Mouse (Mus musculus) lung, postnatal 0 days (tissue): ENCODE results near the gene Hist1h2bb. TPM values are rescaled to one million over a fixed set of nuclear protein-coding genes. Genes with fewer than 3 reads are reported as not detected.
"Not testable (repeated sequence)": the region's sequence is repeated elsewhere in the genome, so short reads cannot be mapped to it uniquely, and the experiment has no call there.

Experiments used
- ATAC-seq: fragments of 200-750 bp; cut with Nextera tagmentation; 2 replicates; pipeline ENCODE4 v1.8.0; 2017; ENCODE audit warnings: moderate library complexity
- DNase-seq: peaks from one replicate; pipeline ENCODE4 v3.0.0-alpha.2; 2016; ENCODE audit warnings: low spot score
- H3K27ac ChIP-seq: fragments of 300-500 bp; sonication (generic); 2 replicates; pipeline ENCODE4 v1.5.1; 2014; ENCODE audit warnings: antibody characterized with exemption, mild to moderate bottlenecking, low read length, mixed read lengths
- H3K27me3 ChIP-seq: fragments of 300-500 bp; sonication (generic); replicated peaks from 2 replicates; pipeline ENCODE4 v1.6.1; 2014; ENCODE audit warnings: low read length, mixed read lengths; ENCODE audit not compliant: insufficient read depth
- H3K36me3 ChIP-seq: fragments of 300-500 bp; sonication (generic); 2 replicates; pipeline ENCODE4 v1.6.1; 2014; ENCODE audit warnings: low read length, mixed read lengths; ENCODE audit not compliant: insufficient read depth
- H3K4me1 ChIP-seq: fragments of 300-500 bp; sonication (generic); 2 replicates; pipeline ENCODE4 v1.6.1; 2014; ENCODE audit warnings: antibody characterized with exemption, low read depth, low read length, mixed read lengths; ENCODE audit not compliant: insufficient read depth
- H3K4me2 ChIP-seq: fragments of 300-500 bp; sonication (generic); replicated peaks from 2 replicates; pipeline ENCODE4 v1.6.1; 2014; ENCODE audit warnings: low read depth, mild to moderate bottlenecking, low read length, moderate library complexity, mixed read lengths
- H3K4me3 ChIP-seq: fragments of 300-500 bp; sonication (generic); 2 replicates; pipeline ENCODE4 v1.5.1; 2014; ENCODE audit warnings: low read depth, low read length
- H3K9ac ChIP-seq: fragments of 300-500 bp; sonication (generic); replicated peaks from 2 replicates; pipeline ENCODE4 v1.6.1; 2014; ENCODE audit warnings: low read depth, mild to moderate bottlenecking
- H3K9me3 ChIP-seq: fragments of 300-500 bp; sonication (generic); 2 replicates; pipeline ENCODE4 v1.6.1; 2016; ENCODE audit warnings: low read length, mixed read lengths
- CTCF ChIP-seq: IDR thresholded peaks from 2 replicates; pipeline ENCODE4 v1.5.1; 2016; ENCODE audit warnings: antibody characterized with exemption, mild to moderate bottlenecking
- EP300 ChIP-seq: IDR thresholded peaks from 2 replicates; pipeline ENCODE4 v1.6.1; 2016; ENCODE audit warnings: antibody characterized with exemption, mild to moderate bottlenecking, control low read depth
- WGBS: fragments of 180-500 bp; shearing (Covaris S2); extraction: QIAGEN DNeasy Blood & Tissue Kit; methylation state at CpG from one replicate; pipeline ENCODE4 v1.1.7; 2014; 5-methylcytosine and 5-hydroxymethylcytosine counted together
- polyA plus RNA-seq: library from polyadenylated mRNA; unstranded; fragments of >200 nt; fragmentation: Nextera tagmentation; extraction: Ambion mirVana; gene quantifications from 2 replicates; pipeline ENCODE4 v1.2.1, GENCODE M21; 2015

Gene Hist1h2bb
- polyA plus RNA-seq, 1 experiment from 2014 or later: 0.99 TPM

DNA sequence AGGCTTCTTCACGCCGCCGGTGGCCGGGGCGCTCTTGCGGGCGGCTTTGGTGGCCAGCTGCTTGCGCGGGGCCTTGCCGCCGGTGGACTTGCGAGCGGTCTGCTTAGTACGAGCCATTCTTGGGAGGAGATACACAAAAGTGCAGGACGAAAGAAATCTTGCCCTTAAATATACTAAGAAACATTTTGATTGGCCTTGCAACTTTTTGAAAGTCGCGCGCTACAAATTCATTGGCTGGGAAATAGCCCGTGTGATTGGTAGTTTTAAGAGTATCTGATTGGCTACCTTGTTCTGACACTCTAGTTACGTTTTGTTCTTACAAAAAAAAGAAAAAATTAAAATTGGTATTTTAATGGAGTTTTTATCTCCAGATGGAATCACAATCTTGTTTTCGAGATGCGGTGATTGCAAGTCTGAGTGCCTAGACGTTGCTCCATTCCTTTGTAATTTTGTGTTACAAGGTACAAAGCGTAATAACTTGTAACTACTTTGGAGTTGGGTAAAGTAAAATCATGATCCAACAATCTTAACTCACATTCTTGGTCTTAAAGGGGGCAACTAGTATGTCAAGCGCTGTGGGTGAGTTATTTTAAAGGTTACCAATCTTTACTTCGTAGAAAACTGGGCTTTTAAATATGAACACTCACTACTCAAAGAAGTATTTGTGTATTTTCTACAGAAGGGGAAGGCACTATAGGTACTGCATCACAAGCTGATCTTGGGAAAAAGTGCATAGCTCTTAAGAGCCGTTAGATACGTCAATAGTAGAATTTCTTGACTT is 963 bp upstream of the Hist1h2bb start, which contains the start of gene Hist1h3c:
Hist1h3c (minus strand) TSS at position 222 of the 781 bp plus-strand sequence.
- WGBS: under 1% methylated on average over 22 of the region's 28 CpGs
- Histone ChIP-seq H3K4me2 (peak within 1 kb of the TSS; percentile 55), H3K36me3 (no peaks in the 10 kb centered on the region), H3K27me3 (no peaks in the 10 kb centered on the region), H3K4me3 (peak within 1 kb of the TSS; percentile 20), H3K4me1 (no peaks in the 10 kb centered on the region; the same call in 1 of the 2 replicates), H3K9ac (no peak within 1 kb of the TSS), H3K9me3 (no peaks in the 10 kb centered on the region), H3K27ac (peak within 1 kb of the TSS; percentile 91)
- TF ChIP-seq CTCF: no peak
- peak; percentile 32; the same call in 1 of the 2 replicates for TF ChIP-seq EP300
- peak; percentile 59 for ATAC-seq
- peak; percentile 97 for DNase-seq

- no peaks in the 10 kb centered on the region for H3K36me3 ChIP-seq
- peak overlapping the region; percentile 20; the same call in 1 of the 2 replicates for H3K4me3 ChIP-seq
- DNase-seq (no peak), ATAC-seq (peak; percentile 8)
- 4% methylated on average over 9 of the region's 13 CpGs for WGBS
- H3K27ac ChIP-seq: peak overlapping the region; percentile 91
- H3K4me2 ChIP-seq: peak overlapping the region; percentile 46
- H3K9ac ChIP-seq: no peak overlapping the region
- H3K9me3 ChIP-seq: no peaks in the 10 kb centered on the region
- H3K4me1 ChIP-seq: no peaks in the 10 kb centered on the region; the same call in 1 of the 2 replicates
- no peak for TF ChIP-seq CTCF
- no peak for TF ChIP-seq EP300
- H3K27me3 ChIP-seq: no peaks in the 10 kb centered on the region
These were observed 752 bp downstream of the Hist1h2bb start for GRCm38 (mm10) chr13:23747081-23747891.

DNA sequence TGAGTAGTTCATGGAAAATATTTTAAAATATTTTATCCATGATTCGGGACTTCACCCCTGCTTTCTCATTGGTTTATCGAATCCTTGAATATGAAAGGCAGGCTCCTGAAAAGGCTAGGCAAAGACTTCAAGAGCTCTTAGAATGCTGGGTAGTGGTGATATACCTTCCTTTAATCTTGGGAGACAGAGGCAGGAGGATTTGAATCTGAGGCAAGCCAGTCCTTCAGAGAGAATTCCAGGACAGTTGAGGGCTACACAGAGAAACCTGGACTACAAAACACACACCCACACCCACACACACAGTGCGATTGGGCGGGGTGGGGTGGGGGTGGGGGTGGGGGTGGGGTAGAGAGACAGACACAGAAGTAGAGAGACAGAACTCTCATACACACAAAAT is 1.4 kb downstream of the Hist1h2bb start:
- DNase-seq: no peak
- Histone ChIP-seq H3K4me1 (no peaks in the 10 kb centered on the region; the same call in 1 of the 2 replicates), H3K9ac (no peak overlapping the region), H3K27ac (no peak overlapping the region), H3K9me3 (no peaks in the 10 kb centered on the region), H3K4me3 (no peak overlapping the region), H3K36me3 (no peaks in the 10 kb centered on the region), H3K27me3 (no peaks in the 10 kb centered on the region), H3K4me2 (no peak overlapping the region)
- TF ChIP-seq EP300 (no peak), CTCF (no peak)
- 3% methylated on average over 4 of the region's 4 CpGs for WGBS
- no peak for ATAC-seq

DNA sequence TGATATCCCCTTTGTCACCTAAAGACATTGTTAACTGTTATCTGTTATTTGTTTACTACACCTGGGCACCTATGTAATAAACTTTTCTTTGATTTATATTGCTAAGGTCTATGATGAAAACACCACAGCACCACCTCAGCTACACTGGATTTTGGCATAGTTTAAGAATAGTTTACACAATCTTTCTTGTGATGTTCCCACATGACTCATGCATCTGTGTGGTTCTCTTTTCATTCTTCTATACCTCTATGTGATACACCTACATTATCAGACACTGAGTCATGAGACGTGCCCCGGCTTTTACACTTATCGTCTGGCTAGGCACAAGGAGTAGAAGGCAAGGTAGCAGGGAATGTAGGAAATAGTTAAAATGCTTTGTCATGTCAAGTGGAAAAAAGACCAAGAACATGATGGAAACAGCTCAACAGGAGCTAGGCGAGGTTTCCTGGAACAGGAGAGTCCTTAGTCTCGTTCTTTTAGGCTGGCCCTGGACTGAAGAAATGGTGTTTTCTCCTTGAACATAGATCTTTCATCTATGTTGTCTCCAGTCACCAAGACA is 3.1 kb downstream of the Hist1h2bb start:
- H3K4me2 ChIP-seq: no peak overlapping the region
- H3K27me3 ChIP-seq: no peaks in the 10 kb centered on the region
- no peak for ATAC-seq
- no peak overlapping the region for H3K4me3 ChIP-seq
- H3K27ac ChIP-seq: no peak overlapping the region
- no peaks in the 10 kb centered on the region for H3K9me3 ChIP-seq
- TF ChIP-seq EP300 (peak; percentile 52; the same call in 1 of the 2 replicates), CTCF (no peak)
- H3K9ac ChIP-seq: no peak overlapping the region
- no peak for DNase-seq
- no peaks in the 10 kb centered on the region for H3K36me3 ChIP-seq
- 86% methylated on average over 5 of the region's 5 CpGs for WGBS
- no peaks in the 10 kb centered on the region; the same call in 1 of the 2 replicates for H3K4me1 ChIP-seq

GRCm38 (mm10) chr13:23750839-23751477 is 4.4 kb downstream of the Hist1h2bb start, which contains the start of gene Hist1h2ab:
Hist1h2ab (plus strand) TSS chr13:23751126.
- H3K27me3 ChIP-seq, H3K36me3 ChIP-seq, H3K4me1 ChIP-seq, H3K9me3 ChIP-seq, H3K9ac ChIP-seq: not testable (repeated sequence)
- Histone ChIP-seq H3K27ac (peak within 1 kb of the TSS; percentile 89), H3K4me3 (peak within 1 kb of the TSS; percentile 31), H3K4me2 (peak within 1 kb of the TSS; percentile 62)
- peak; percentile 93 for DNase-seq
- under 1% methylated on average over 25 of the region's 47 CpGs for WGBS
- ATAC-seq: peak; percentile 45
- 0 out of 2 replicates have a peak, but pooled peaks have one; percentile 16 for TF ChIP-seq CTCF
- peak; percentile 64 for TF ChIP-seq EP300
